Mouse (Mus musculus) left cerebral cortex, adult 18-20 months (tissue): Measurements from ENCODE around the gene Cbr2. TPM values are rescaled to one million over a fixed set of nuclear protein-coding genes. Genes with fewer than 3 reads are reported as not detected.
"Not testable (repeated sequence)": the region's sequence is repeated elsewhere in the genome, so short reads cannot be mapped to it uniquely, and the experiment has no call there.

Experiments used
- DNase-seq, 2 experiments: peaks; one replicate each; pipeline ENCODE4 v3.0.0; 2021 to 2022; ENCODE audit warnings: low spot score in 2 of 2, mixed read lengths in 1 of 2
- total RNA-seq, 2 experiments: library from RNA; stranded (reverse); gene quantifications; 2 replicates each; pipeline ENCODE4 v1.2.3; 2021

Gene Cbr2
- total RNA-seq, 2 experiments from 2014 or later = 1.7 to 2.9 TPM

DNA sequence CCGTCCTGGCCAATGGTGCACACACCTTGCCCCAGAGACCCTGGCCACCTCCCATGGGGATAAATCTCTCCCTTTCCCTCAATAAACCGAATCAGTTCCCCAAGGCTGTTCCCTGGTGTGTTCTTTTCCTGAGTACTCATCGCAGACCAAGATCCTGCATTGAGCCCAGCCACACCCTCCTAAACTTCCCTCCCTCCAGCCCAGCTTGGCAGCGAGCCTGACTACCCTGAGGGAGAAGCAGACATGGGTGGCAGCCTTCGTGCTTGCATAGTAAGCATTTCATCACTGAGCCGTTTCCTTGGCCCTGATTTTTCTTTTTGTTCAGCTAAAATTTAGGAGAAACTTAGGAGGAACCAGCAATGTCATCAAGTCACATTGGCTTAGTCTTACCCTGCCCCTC, 1.6 kb upstream of the Cbr2 start:
- DNase-seq = no peak

DNA sequence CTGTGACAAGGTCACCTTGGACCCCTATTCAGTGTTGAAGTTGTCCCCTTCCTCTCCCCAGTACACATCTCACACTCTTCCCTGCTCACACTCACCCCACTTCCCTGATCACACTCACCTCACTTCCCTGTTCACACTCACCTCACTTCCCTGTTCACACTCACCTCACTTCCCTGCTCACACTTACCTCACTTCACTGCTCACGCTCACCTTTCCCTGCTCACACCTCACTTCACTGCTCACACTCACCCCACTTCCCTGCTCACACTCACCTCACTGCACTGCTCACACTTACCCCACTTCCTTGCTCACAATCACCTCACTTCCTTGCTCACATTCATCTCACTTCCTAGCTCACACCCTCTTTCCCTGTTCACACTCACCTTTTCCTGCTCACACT, 519 bp downstream of the Cbr2 start:
- no peak for DNase-seq

DNA sequence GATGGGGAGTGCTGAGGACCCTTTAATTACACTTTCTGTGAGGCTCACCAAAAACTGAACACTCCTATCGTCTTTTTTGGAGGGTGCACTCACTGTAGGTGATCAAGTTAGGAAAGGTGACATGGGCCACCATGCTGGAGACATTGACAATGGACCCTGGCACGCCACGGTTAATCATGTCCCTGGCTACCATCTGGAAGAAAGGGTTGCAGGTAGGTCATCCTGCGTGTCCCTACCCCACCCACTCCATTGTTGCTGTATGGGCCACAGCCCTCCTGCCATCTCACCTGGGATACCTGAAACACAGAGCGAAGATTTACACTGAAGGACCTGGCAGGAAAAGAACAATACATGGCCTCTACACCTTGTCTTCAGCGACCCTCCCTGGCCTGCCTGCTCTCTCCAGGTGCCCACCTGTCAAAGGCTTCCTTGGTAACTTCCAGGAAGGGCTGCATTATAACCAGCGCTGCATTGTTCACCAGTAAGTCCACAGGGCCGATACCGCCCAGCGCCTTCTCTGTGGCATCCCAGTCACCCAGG, 1.5 kb downstream of the Cbr2 start:
- no peak for DNase-seq

DNA sequence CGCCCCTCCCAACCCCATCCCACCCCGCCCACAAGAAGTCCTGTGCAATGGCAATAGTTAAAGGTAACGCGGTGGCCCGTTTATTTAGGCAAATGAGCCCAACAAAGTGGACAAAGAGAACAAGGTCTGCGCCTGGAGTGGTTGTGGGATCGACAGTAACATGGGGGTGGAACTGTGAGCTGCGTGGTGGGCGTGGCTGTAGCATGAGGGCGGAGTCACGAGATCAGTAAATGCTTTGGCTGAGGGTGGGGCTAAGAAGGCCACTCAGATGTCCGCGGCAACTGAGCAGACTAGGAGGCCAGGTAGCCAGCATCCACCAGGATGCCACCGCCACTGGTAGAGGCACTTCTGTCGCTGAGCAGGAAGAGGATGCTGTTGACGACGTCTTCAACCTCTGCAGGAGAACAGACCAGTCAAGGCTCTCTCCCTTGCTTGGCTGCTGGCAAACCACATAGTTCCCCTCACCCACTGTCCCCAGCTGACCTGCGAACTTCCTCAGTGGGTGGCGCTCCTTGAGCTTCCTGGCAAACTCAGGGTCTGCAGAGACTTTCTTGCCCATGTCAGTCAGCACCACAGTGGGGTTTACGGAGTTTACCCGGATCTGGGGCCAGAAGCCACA, 2.4 kb downstream of the Cbr2 start:
- DNase-seq = not testable (repeated sequence)

DNA sequence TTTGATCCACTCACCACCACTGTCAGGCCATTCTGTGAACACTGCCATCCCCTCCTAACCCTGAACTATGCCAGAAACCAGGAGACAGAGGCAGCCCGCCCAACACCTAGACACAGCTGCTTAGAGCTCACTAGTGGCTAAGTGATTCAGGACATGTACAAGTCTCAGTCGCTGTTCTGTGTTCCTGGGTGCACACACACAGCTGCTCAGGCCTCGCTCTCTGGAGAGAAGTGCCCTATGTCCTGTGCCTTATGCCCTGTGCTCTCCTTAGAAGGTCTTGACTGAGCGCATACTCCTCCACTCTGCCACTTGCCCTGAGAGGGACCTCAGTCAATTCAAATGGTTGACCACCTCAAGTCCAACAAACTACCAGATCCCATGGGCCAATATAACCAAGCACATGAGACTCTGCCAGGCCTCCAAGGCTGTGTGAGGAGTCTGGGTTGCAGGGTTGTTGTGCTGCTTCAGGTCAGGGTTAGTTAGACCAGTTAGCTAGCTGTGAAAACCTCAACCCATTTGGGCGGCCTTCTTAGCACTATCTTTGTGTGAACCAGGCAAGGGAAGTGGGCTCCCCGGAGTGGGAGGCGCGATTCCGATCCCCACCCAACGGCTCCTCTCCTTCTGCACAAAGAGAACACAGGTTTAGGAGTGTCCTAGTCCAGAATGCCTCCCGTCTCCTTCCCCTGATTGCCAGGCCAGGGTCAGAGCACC, 3.2 kb downstream of the Cbr2 start:
- DNase-seq = no peak

DNA sequence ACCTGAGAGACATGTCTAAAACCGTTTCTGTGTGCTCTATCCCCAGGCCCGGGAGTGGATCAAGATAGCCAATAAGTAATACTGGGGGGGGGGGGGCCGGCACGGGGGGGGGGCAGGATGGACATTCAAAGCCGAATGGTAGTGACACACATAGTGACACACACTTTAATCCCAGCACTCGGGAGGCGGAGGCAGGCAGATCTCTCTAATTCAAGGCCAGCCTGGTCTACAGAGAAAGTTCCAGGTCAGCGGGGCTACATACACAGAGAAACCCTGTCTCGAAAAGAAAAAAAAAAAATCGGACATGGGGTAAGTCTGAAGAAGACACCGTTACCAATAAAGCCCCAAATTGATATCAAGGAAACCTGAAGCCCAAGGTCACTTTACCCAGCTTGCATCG, 4.3 kb downstream of the Cbr2 start:
- no peak for DNase-seq

DNA sequence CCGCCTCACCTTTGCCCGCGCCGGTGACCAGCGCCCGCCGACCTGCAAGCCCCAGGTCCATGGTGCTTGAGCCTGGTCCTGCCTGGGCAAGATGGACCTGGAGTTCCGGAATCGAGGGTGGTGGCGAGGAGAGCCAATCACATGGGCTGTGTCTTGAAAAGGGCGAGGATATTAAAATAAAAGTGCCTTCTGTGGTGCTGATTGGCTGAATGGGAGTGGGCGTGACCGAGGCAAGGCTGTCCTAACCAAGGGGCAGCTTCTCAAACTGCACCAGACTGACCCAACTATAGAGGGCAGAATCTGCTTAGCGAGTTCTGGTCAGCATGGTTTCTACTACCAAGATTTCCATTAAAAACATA, 4.8 kb downstream of the Cbr2 start, which contains the start of gene Dcxr:
TSS of gene Dcxr (minus strand) at position 113 of the 359 bp plus-strand sequence.
- DNase-seq = peak; percentile 41 to 51

DNA sequence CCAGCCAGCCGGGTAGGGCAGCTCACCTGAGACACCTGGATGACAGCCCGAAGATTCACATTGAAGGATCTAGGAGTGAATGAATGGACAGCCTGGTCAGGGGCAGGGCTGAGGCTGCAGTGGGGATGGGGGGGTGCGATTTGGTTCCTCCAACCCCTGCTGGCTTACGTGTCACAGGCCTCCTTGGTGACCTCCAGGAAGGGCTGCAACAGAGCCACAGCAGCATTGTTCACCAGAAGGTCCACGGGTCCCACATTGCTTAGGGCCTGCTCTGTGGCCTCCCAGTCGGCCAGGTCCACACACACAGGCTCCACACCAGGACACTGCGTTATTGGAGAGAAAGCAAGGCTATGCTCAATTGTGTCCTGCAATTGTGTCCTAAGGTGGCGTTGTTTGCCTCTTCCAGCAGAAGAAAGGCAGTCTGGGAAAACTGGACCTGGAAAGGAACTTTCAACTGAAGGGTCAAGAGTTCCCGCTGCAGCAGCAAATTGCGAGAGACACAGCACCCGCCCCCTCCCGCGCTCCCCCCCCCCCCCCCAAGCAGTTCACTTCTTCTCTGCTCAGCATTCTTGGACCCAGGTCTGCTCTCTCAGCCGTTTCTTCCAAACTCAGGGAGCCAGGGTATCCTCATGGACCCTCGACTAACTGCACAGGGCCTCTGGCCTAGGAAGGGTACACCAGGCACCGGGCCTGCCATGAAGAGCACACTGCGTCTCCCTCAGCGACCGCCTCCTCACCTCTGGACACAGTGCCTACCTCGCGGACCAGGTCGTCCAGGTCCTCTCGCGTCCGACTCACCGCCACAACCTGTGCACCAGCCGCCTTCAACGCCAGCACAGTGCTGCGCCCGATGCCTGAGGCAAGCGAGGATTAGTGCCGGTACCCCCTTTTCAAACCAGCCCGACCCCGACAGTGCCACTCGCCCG, 5.4 kb downstream of the Cbr2 start:
- DNase-seq = no peak

DNA sequence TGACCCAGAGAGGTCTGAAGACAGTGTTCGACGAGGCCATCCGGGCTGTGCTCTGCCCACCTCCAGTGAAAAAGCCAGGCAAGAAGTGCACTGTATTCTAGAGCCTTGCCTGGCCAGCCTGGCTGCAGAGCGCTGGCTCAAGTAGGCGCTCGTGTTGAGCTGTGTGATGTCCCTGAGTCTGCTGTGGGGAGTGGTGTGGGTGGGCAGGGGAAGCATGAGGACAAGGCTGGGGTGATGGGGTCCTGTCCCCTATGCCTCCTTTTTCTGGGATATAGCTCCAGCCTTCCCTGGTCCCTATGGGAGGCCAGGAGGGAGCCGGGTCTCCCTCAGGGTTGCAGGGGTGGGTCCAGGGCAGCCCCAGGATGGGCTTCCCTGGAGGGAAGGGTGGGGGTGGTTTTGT, 8.4 kb downstream of the Cbr2 start:
- no peak for DNase-seq

DNA sequence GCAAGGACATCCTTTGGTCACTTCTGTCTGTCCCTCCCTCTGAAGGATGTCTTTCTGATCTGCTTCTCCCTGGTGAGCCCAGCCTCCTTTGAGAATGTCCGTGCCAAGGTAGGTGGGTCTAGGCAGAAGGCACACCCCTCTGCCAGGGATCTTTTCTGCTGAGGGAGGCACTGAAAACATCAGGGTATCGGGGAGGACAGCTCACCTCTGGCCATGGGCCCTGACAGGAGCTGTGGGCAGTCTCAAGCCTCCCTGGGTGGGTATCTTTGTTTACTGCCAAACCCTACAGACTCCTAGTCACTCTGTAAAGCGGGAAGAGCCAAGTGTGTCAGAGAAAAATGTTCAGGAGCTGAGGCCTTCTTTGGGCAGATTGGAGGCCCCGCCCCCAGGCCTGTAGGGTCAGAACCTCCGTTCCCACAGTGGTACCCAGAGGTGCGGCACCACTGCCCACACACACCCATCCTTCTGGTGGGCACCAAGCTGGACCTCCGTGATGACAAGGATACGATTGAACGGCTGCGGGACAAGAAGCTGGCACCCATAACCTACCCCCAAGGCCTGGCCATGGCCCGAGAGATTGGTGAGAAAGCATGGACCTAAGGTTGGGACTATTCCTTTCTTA, 9.0 kb downstream of the Cbr2 start:
- DNase-seq = no peak

DNA sequence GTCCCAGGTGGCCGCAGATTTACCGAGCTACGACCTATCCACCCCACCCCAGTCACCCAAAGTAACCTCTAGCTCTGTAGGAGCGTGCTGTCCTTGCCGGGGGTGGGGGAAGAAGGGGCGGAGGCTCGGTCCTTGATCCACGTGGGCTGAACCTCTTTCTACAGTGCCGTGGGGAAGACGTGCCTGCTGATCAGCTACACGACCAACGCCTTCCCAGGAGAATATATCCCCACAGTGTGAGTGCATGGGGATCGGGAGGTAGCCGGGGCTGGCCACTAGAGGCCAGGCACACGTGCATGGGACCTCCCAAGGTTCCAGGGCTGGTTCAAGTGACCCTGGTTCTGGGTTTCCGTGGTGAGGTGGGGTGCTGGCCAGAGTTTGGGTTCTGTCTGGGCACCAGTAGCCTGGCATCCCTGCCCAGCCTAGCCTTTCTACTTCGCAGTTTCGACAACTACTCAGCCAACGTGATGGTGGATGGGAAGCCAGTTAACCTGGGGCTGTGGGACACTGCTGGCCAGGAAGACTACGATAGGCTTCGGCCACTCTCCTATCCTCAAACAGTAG, 9.8 kb downstream of the Cbr2 start:
- DNase-seq = no peak

DNA sequence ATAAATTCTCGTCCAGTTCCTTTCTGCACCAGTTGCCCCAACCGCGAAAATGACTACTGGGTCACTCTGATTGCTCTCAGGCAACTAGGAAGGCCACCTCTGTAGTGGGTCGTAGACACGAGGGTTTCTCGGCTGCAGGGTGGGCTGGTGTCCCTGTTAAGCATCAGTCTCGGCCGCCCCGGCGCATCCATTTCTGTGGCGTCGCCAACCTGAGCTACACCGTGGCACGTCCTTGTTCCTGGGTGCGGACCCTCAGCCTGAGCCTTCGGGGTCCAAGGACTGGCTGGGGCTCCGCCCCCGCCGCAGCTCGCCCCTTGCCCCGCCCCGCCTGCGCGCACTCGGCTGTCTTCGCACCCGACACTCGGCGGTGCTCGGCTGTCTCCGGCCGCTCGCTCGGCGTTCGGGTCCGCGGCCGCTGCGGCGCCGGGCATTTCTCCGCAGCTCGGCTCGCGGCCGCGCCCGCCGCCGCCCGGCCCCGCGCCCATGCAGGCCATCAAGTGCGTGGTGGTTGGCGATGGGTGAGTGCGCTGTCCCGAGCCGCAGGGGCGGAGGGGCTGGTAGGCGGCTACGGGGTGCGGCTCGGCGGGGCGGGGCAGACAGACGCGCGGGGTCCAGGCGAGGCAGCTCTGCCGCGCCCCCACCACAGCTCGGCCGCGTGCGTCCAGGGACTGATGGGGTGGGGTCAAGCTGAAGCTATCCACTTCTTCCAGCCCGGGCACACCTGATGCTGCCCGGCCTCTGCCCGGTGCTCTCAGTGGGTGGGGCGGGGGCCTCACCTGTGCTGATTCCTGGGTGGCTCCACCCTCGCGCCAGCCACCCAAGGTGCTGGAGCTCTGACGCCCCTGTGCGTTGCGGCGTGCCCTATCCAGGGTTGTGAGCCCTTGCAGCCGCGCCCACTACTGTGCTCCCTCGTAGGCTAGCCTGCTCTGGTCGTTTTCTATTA, 10.5 kb downstream of the Cbr2 start, which contains the start of gene Rac3:
TSS of gene Rac3 (plus strand) at position 347 of the 943 bp plus-strand sequence.
- peak; percentile 55 to 64 for DNase-seq

DNA sequence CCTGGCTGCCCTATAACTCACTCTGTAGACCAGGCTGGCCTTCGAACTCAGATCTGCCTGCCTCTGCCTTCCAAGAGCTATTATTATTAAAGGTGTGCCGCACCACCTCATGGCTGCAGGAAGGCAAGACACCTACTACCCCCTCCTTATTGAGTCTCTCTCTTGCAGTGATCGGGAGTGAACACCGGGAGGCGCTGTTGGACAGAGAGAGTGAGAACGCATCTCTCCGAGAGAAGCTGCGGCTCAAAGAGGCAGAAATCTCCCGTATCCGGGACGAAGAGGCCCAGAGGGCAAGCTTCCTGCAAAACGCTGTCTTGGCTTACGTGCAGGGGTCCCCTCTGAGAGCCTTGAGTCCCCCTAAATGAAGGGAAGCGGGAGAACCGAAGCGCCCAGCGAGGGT, 11.5 kb downstream of the Cbr2 start:
- peak; percentile 91 to 96 for DNase-seq

DNA sequence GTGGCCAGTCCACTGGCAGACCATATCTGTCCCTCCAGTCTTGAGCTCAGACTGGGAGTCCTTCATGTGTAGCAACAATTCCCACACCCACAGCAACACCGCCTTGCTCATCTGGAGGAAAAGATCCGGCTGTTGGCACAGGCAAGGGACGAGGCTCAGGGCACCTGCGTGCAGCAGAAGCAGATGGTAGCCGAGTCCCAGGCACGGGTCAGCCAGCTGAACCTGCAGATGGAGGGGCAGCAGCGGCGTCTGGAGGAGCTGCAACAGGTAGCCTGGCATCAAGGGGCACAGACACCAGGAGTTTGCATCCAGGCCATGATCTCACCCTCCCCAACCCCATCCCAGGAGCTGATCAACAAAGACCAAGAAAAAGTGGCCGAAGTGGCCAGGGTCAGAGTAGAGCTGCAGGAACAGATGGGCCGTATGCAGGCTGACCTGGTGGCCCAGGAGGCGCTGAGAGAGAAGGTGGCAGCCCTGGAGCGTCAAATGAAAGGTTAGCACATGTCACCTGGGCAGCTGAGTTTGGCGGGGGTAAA, 12.0 kb downstream of the Cbr2 start:
- no peak for DNase-seq

DNA sequence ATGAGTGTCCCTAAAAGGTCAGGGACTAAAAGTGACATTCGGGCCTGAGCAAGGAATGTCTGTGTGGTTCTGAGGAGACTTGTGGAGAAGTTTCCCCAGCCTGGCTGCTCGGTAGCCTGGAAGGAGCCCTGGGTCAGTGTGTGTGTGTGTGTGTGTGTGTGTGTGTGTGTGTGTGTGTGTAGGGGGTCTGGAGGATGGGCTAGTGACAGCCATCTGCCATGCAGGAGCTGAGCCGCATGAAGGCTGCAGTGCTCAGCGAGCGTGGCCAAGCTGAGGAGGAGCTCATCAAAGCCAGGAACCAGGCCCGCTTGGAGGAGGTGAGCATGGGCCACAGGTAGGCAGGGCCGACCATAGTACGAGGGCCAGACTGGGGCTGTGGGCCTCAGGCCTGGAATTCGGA, 12.7 kb downstream of the Cbr2 start:
- no peak for DNase-seq

DNA sequence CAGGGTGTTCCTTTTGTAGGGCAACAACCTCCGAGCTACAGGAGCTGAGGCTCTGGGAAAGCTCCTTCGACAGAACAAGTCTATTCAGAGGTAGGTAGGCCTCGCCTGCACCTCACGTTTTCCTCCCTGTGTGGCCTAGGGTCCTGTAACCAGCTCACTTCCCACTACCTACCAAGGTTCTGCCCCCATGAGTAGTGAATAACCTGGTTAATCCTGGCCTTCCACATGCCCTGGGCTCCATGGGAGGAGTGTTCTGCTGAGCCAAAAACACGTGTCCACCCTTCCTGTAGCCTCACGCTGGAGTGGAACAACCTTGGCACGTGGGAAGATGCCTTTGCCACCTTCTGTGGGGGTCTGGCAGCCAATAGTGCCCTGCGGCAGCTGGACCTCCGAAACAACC, 16.8 kb downstream of the Cbr2 start:
- DNase-seq = no peak

DNA sequence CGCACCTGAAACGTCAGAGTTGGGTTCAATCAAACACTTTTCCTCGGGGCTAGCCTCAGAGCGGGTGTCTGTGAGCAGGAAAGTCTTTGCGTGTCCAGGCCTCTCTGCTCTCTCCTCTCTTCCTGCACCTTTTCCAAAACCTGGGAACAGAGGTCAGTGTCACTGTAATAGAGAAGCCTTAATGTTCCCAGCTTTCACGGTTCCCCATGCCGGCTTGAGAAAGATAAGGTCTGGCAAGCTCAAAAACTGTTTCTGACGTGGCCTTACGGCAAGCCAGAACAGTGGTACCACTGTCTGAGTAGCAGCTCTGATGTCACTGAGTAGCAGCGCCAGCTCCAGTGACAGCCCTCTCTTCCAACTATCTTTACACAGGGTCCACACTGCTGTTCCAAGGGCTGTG, 17.4 kb downstream of the Cbr2 start:
- DNase-seq = no peak

DNA sequence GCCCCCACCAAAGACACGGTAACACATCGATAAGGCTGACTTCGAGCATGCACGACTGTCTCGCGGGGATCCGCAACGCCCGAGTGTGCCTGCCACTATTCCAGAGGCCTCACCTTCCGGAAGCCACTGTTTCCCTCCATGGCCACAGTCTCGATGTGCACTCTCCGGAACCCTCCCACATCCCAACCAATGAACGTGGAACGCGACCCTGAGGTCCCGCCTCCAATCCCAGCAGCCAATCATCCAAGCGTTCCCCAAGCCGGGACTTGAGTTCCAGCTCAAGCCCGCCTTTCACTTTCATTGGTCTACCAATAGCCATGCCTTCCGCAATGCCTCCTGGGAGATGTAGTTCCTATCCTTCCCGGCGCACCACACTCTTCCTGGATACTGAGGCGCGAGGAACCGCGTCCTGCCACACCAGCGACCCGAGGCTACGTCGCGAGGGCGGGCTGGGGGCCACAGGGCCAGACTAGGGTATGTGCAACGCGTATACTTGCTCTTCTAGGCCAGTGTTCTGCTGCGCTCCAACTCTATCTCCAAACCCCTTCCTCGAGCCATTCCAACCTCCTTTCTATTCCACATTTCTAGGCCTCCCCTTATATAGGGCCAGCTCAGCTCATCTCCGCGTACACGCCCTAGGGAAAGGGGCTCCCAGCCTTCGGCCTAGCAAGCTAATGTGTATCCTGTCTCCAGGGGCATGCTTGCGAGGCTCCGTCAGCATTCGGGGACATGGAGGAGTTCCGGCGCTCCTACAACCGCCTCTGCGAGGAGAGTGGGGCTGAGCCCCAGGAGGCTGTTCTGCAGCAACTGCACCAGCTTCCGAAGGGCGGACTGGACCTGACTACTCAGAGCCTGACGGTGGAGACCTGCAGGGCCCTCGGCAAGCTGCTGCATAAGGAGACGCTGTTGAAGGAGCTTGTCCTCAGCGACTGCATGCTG, 18.1 kb downstream of the Cbr2 start, which contains the start of the genes Cenpx and Lrrc45:
TSS of gene Cenpx (minus strand) at position 159 of the 939 bp plus-strand sequence.
TSS of gene Lrrc45 (plus strand) at position 346 of the 939 bp plus-strand sequence.
- peak; percentile 95 to 97 for DNase-seq
